Mouse (Mus musculus) midbrain, embryonic 15.5 days (tissue): ENCODE results near the gene Mrpl16. TPM values are rescaled to one million over a fixed set of nuclear protein-coding genes. Genes with fewer than 3 reads are reported as not detected.

Experiments
- ATAC-seq: fragments of 200-750 bp; cut with Nextera tagmentation; replicated peaks from 2 replicates; pipeline ENCODE4 v1.8.0; 2017; ENCODE audit warnings: moderate TSS enrichment
- H3K27ac ChIP-seq: fragments of 300-500 bp; sonication (generic); 2 replicates; pipeline ENCODE4 v1.5.1; 2015; ENCODE audit warnings: mild to moderate bottlenecking, inconsistent platforms
- H3K27me3 ChIP-seq: fragments of 300-500 bp; sonication (generic); replicated peaks from 2 replicates; pipeline ENCODE4 v1.6.1; 2015; ENCODE audit warnings: inconsistent platforms
- H3K36me3 ChIP-seq: fragments of 300-500 bp; sonication (generic); replicated peaks from 2 replicates; pipeline ENCODE4 v1.6.1; 2015; ENCODE audit warnings: inconsistent platforms
- H3K4me1 ChIP-seq: fragments of 300-500 bp; sonication (generic); 2 replicates; pipeline ENCODE4 v1.6.1; 2015; ENCODE audit warnings: inconsistent platforms
- H3K4me2 ChIP-seq: fragments of 300-500 bp; sonication (generic); 2 replicates; pipeline ENCODE4 v1.6.1; 2015; ENCODE audit warnings: inconsistent platforms, mild to moderate bottlenecking, moderate library complexity
- H3K4me3 ChIP-seq: fragments of 300-500 bp; sonication (generic); 2 replicates; pipeline ENCODE4 v1.5.1; 2015; ENCODE audit warnings: mild to moderate bottlenecking, inconsistent platforms
- H3K9ac ChIP-seq: fragments of 300-500 bp; sonication (generic); 2 replicates; pipeline ENCODE4 v1.6.1; 2015; ENCODE audit warnings: mild to moderate bottlenecking, inconsistent platforms
- H3K9me3 ChIP-seq: fragments of 300-500 bp; sonication (generic); 2 replicates; pipeline ENCODE4 v1.6.1; 2016; ENCODE audit warnings: inconsistent platforms
- WGBS: fragments of 180-500 bp; shearing (Covaris S2); methylation state at CpG from one replicate; pipeline ENCODE4 v1.1.7; 2015; ENCODE audit warnings: mixed read lengths; 5-methylcytosine and 5-hydroxymethylcytosine counted together
- polyA plus RNA-seq: library from polyadenylated mRNA; unstranded; fragments of >200 nt; fragmentation: Nextera tagmentation; extraction: Ambion mirVana; gene quantifications from 2 replicates; pipeline ENCODE4 v1.2.1, GENCODE M21; 2015

Mrpl16 gene
- polyA plus RNA-seq, 1 experiment from 2014 or later, result 42.7 TPM

DNA sequence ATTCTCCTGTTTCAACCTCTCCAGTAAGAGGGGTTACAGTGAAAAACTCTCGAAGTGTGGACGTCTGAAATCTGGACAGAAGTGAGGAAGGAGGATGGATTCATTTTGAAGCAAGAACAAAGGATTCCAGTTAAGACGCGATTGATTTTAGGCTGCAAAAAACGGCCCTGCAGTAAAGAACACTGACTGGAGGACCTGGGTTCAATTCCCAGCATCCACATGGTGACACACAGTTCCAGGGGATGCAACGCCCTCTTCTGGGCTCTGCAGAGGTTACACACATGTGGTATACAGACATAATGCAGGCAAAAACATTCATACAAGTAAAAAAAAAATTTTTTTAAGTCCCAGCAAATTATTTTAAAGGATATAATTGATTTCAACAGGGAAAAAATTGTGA is 50.0 kb downstream of the Mrpl16 start:
- peak overlapping the region; percentile 90 for H3K4me3 ChIP-seq
- 39% methylated on average over 6 of the region's 6 CpGs for WGBS
- no peak overlapping the region for H3K9ac ChIP-seq
- no peak for ATAC-seq
- no peak overlapping the region for H3K27ac ChIP-seq
- no peaks in the 10 kb centered on the region for H3K9me3 ChIP-seq
- H3K36me3 ChIP-seq, result no peaks in the 10 kb centered on the region
- 0 out of 2 replicates have a peak, but pooled peaks cover 3% of the 10 kb centered on the region for H3K27me3 ChIP-seq
- H3K4me1 ChIP-seq, result peaks cover 24% of the 10 kb centered on the region
- peak overlapping the region; percentile 91 for H3K4me2 ChIP-seq

DNA sequence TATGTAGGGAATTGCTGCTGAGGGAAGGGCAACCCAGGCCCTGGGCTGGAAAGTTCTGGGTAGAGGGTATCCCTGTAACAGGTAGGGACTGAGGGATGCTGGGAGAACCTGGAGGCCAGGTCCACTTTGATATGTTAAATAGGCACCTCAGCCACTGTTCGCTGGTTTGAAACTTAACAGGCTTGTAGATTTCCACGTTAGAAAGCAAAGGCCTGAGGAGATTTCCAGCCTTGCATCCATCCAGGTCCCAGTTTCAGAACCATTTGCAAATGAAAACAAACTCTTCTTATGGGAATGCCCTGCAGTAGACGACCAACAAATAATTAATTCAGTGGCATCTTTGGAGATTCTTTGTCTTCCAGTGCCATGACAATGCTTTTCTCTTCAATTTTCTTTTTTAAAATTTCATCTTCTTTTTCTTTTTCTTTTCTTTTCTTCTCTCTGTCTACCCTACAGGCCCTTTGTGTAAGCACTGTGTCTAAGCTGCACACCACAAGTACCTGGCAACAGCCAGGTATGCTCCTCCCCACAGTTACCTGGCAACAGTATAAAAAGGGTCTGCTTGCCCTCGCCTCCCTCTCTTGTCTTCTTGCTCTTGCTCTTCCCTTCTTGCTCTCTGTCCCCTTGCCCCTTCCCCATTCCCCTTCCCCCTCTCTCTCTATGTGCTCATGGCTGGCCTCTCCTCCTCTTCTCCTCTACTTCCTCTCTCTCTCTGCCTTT is 53.3 kb downstream of the Mrpl16 start:
- 38% methylated on average over 4 of the region's 4 CpGs for WGBS
- peaks cover 11% of the 10 kb centered on the region for H3K4me1 ChIP-seq
- H3K27ac ChIP-seq, result no peak overlapping the region
- H3K9ac ChIP-seq, result no peak overlapping the region
- ATAC-seq, result no peak
- 0 out of 2 replicates have a peak, but pooled peaks cover 3% of the 10 kb centered on the region for H3K27me3 ChIP-seq
- no peaks in the 10 kb centered on the region for H3K36me3 ChIP-seq
- H3K4me3 ChIP-seq, result no peak overlapping the region
- no peaks in the 10 kb centered on the region for H3K9me3 ChIP-seq
- H3K4me2 ChIP-seq, result no peak overlapping the region

Other genes with a start within 250 kb of the Mrpl16 start
- not detected in 2 replicates for gene Ms4a4d, start 233.6 kb upstream of the Mrpl16 start, polyA plus RNA-seq
- gene Ms4a6d, start 165.5 kb upstream of the Mrpl16 start, polyA plus RNA-seq, result 2.1 and 2.5 TPM in 2 replicates
- gene Ms4a2, start 146.7 kb upstream of the Mrpl16 start, polyA plus RNA-seq, result not detected in 2 replicates
- not detected in 2 replicates for gene Ms4a3, start 129.5 kb upstream of the Mrpl16 start, polyA plus RNA-seq
- not detected in 2 replicates for gene Oosp2, start 109.8 kb upstream of the Mrpl16 start, polyA plus RNA-seq
- not detected in 2 replicates for gene Oosp1, start 79.2 kb upstream of the Mrpl16 start, polyA plus RNA-seq
- not detected in 2 replicates for gene Oosp3, start 73.3 kb upstream of the Mrpl16 start, polyA plus RNA-seq
- not detected in 2 replicates for gene Gif, start 22.8 kb upstream of the Mrpl16 start, polyA plus RNA-seq
- gene Stx3, start 49.0 kb downstream of the Mrpl16 start, polyA plus RNA-seq, result 28.9 and 34.2 TPM in 2 replicates
- 0.09 TPM in 1 of 2 replicates, not detected in the other for gene Olfr1417, start 68.8 kb downstream of the Mrpl16 start, polyA plus RNA-seq
- gene Olfr1418, start 90.7 kb downstream of the Mrpl16 start, polyA plus RNA-seq, result not detected in 2 replicates
- 0.05 TPM in 1 of 2 replicates, not detected in the other for gene Olfr1419, start 104.7 kb downstream of the Mrpl16 start, polyA plus RNA-seq
- gene Olfr1420, start 116.2 kb downstream of the Mrpl16 start, polyA plus RNA-seq, result 0.08 TPM in 1 of 2 replicates, not detected in the other
- 17.5 and 19.1 TPM in 2 replicates for gene Patl1, start 142.0 kb downstream of the Mrpl16 start, polyA plus RNA-seq
- 3.9 and 4.0 TPM in 2 replicates for gene Osbp, start 195.6 kb downstream of the Mrpl16 start, polyA plus RNA-seq